Mouse (Mus musculus): Measurements from ENCODE around the gene E130308A19Rik. TPM values are rescaled to one million over a fixed set of nuclear protein-coding genes. Genes with fewer than 3 reads are reported as not detected.
A peak's percentile ranks its signal among the peaks of the same experiment; 100 is the strongest.

The E130308A19Rik gene
- polyA plus RNA-seq, 1 experiment from 2014 or later = 64.7 TPM

DNA sequence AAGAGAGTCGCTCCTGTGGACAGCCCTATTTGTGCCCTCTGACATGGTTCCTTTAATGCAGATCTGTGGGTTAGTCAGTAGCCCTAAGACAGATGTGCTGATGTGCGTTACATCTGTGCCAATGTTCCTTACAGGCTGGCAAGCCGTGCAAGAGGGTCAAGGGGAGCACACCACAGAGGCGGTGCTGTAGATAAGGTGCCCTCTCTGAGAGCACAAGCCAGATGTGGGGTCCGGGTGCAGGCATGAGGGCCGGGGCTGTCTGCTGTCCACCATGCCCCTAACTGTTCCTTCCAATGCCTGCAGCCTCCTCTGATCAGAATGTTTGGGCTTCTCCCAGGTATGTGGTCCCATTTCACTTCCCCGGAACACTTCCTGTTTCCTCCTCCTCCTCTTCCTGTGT lies 138.9 kb downstream of the E130308A19Rik start:
- DNase-seq (ENCODE audit: low spot score) (no peak), ATAC-seq (ENCODE audit: insufficient read depth, low FRiP score, low TSS enrichment) (no peak)
- Histone ChIP-seq H3K27me3 (ENCODE audit: control insufficient read depth, insufficient read depth, low read length) (no peaks in the 10 kb centered on the region), H3K4me3 (ENCODE audit: low read depth, low read length) (no peak overlapping the region), H3K4me2 (ENCODE audit: low read depth) (no peak overlapping the region), H3K27ac (ENCODE audit: low read depth, low read length) (no peak overlapping the region; the same call in 1 of the 2 replicates), H3K9me3 (ENCODE audit: control insufficient read depth, low read length) (no peaks in the 10 kb centered on the region), H3K9ac (ENCODE audit: low read length) (no peak overlapping the region), H3K4me1 (ENCODE audit: control insufficient read depth, insufficient read depth, low read length) (peaks cover 6% of the 10 kb centered on the region; the same call in 1 of the 2 replicates), H3K36me3 (ENCODE audit: control insufficient read depth, insufficient read depth, low read length) (no peaks in the 10 kb centered on the region)
- 69% methylated on average over 7 of the region's 7 CpGs for WGBS

DNA sequence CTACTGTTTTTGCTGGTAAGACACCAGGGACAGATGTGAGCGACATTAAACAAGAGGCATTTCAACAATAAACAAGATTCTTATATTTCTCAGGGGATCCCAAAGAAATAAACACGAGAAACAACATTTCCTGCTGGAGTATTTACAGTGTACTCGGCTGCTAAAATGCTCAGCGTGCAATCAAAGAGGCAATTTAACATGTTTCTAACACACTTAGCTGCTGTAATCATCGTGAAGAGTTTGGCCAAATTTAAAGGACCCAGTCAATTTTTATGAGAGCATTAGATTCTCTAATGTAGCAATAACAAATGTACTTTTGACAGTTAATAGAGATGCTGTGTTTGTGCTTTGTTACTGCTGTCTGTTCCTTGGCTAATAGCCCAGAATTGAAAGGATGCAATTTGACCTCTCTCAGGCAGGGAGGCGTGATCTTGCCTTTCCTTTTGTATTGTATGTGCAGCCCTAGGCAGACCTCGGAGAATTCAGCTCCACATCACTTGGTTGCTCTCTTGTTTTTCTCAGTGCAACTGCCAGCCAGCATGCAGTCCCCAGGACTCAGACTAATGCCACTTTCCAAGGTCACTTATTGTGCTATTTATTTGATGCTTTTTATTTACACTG lies 139.5 kb downstream of the E130308A19Rik start:
- no peaks in the 10 kb centered on the region for H3K27me3 ChIP-seq (ENCODE audit: control insufficient read depth, insufficient read depth, low read length)
- 36% methylated on average over 7 of the region's 7 CpGs for WGBS
- H3K9ac ChIP-seq (ENCODE audit: low read length) = no peak overlapping the region
- H3K36me3 ChIP-seq (ENCODE audit: control insufficient read depth, insufficient read depth, low read length) = peaks cover 2% of the 10 kb centered on the region; the same call in 1 of the 2 replicates
- H3K4me3 ChIP-seq (ENCODE audit: low read depth, low read length) = no peak overlapping the region
- ATAC-seq (ENCODE audit: insufficient read depth, low FRiP score, low TSS enrichment) (peak; percentile 62), DNase-seq (ENCODE audit: low spot score) (peak; percentile 37)
- no peak overlapping the region for H3K4me2 ChIP-seq (ENCODE audit: low read depth)
- no peaks in the 10 kb centered on the region for H3K9me3 ChIP-seq (ENCODE audit: control insufficient read depth, low read length)
- peaks cover 6% of the 10 kb centered on the region; the same call in 1 of the 2 replicates for H3K4me1 ChIP-seq (ENCODE audit: control insufficient read depth, insufficient read depth, low read length)
- H3K27ac ChIP-seq (ENCODE audit: low read depth, low read length) = no peak overlapping the region

DNA sequence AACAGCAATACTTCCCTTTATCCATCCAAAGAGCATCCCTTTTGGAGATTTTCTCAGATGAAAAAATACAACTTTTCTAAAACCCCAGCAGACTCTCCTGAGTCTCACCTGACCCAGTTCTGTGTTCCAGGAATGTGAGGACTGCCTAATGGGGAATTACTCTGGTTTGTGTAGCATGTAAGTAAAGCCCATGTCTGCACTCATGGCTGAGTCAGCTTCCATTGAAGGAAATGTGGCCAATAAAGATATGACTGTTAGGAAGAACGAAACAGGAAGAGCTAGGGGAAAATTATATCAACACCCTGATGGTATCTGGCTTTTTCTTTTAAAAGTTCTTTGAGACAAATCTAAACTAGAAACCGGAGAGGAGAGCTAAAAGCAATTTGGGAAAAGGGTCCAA lies 141.7 kb downstream of the E130308A19Rik start:
- no peak for DNase-seq (ENCODE audit: low spot score)
- ATAC-seq (ENCODE audit: insufficient read depth, low FRiP score, low TSS enrichment) = no peak
- Histone ChIP-seq H3K27me3 (ENCODE audit: control insufficient read depth, insufficient read depth, low read length) (no peaks in the 10 kb centered on the region), H3K9ac (ENCODE audit: low read length) (no peak overlapping the region), H3K36me3 (ENCODE audit: control insufficient read depth, insufficient read depth, low read length) (peaks cover 9% of the 10 kb centered on the region), H3K4me2 (ENCODE audit: low read depth) (no peak overlapping the region), H3K27ac (ENCODE audit: low read depth, low read length) (no peak overlapping the region), H3K9me3 (ENCODE audit: control insufficient read depth, low read length) (no peaks in the 10 kb centered on the region), H3K4me3 (ENCODE audit: low read depth, low read length) (no peak overlapping the region), H3K4me1 (ENCODE audit: control insufficient read depth, insufficient read depth, low read length) (peaks cover 6% of the 10 kb centered on the region; the same call in 1 of the 2 replicates)
- 89% methylated on average over 2 of the region's 2 CpGs for WGBS

DNA sequence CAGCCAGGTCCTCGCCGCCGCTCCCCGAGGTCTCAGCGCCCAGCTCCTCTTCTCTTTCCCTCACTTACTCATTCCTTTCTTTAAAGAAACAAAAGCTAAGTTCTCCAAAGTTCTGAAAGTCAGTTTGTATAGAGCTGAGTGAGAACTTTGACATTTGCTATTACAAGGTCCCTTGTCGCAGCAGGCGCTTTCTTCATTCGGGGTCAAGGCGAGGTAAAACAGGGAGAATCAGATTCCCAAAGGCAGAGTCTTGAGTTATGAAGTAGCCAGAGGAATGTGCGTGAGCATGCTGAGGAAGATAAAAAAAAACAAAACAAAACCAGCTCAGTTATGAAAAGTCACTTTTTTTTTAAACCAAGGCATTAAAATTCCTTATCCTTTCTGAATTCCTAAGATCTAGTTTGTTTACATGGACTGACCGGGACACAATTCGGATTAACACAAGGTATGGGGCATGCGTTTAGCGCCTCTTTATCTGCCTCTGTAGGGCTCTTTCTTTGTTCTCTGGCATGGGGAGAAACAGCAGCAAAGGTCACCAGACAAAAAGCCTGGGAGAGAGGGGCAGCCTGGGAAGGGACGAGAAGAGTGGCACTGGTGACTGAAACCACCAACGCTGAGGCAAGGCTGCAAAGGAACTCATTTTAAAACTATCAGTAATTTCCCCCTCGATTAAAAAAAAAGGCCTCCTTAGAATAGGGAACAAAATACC lies 146.3 kb downstream of the E130308A19Rik start:
- ATAC-seq (ENCODE audit: insufficient read depth, low FRiP score, low TSS enrichment) = no peak

DNA sequence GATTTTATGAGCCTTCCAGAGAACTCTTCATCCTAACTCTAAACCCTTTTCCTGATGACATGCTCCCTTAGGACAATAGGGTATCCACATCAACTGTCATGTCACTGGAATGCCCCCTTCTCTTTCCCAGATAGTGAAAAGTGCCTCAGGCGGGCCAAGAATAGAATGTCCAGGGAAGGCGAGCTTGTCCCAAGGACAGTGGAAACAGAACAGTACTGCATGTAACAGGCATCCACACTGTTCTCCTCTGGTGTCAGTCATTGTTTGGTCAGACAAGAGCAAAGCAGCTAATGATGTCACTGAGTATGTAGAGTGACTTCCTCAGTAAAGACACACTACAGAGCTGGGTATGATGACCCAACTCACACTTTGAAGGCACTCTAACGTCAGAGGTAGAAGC lies 151.8 kb downstream of the E130308A19Rik start:
- Histone ChIP-seq H3K4me3 (ENCODE audit: low read depth, low read length) (no peak overlapping the region), H3K27me3 (ENCODE audit: control insufficient read depth, insufficient read depth, low read length) (no peaks in the 10 kb centered on the region), H3K4me2 (ENCODE audit: low read depth) (no peak overlapping the region), H3K9me3 (ENCODE audit: control insufficient read depth, low read length) (no peaks in the 10 kb centered on the region), H3K9ac (ENCODE audit: low read length) (no peak overlapping the region), H3K36me3 (ENCODE audit: control insufficient read depth, insufficient read depth, low read length) (0 out of 2 replicates have a peak, but pooled peaks cover 3% of the 10 kb centered on the region), H3K4me1 (ENCODE audit: control insufficient read depth, insufficient read depth, low read length) (0 out of 2 replicates have a peak, but pooled peaks cover 2% of the 10 kb centered on the region), H3K27ac (ENCODE audit: low read depth, low read length) (no peak overlapping the region)
- DNase-seq (ENCODE audit: low spot score) (no peak), ATAC-seq (ENCODE audit: insufficient read depth, low FRiP score, low TSS enrichment) (no peak)
- 83% methylated on average over 3 of the region's 3 CpGs for WGBS

More for the DNA sequence above, 146.3 kb downstream of the E130308A19Rik start:
- Histone ChIP-seq H3K4me1 (ENCODE audit: control insufficient read depth, insufficient read depth, low read length) (no peaks in the 10 kb centered on the region), H3K4me2 (ENCODE audit: low read depth) (no peak overlapping the region), H3K27ac (ENCODE audit: low read depth, low read length) (no peak overlapping the region; the same call in 1 of the 2 replicates), H3K27me3 (ENCODE audit: control insufficient read depth, insufficient read depth, low read length) (no peaks in the 10 kb centered on the region), H3K9me3 (ENCODE audit: control insufficient read depth, low read length) (no peaks in the 10 kb centered on the region), H3K9ac (ENCODE audit: low read length) (no peak overlapping the region), H3K4me3 (ENCODE audit: low read depth, low read length) (no peak overlapping the region), H3K36me3 (ENCODE audit: control insufficient read depth, insufficient read depth, low read length) (peaks cover 11% of the 10 kb centered on the region)
- WGBS = 50% methylated on average over 17 of the region's 17 CpGs
- DNase-seq (ENCODE audit: low spot score) = peak; percentile 41

DNA sequence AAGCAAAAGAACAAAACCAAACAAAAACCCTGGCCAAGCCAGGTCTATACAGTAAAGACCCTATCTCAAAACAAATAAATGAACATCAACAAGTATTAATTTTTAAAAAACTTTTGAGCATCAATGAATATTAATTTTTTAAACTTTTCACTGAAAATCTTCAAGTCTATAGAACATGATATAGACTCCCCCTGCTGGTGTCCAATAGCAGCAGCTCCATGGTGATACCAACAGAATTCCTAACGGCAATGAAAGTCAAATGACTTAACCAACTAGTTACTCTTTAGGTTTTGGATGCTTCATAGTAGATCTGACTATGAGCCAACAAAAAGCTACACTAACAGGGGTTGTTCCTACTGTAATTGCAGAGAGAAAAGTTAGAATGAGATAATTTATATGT lies 154.6 kb downstream of the E130308A19Rik start:
- Histone ChIP-seq H3K27ac (ENCODE audit: low read depth, low read length) (no peak overlapping the region), H3K4me3 (ENCODE audit: low read depth, low read length) (no peak overlapping the region), H3K4me2 (ENCODE audit: low read depth) (no peak overlapping the region), H3K9ac (ENCODE audit: low read length) (no peak overlapping the region), H3K9me3 (ENCODE audit: control insufficient read depth, low read length) (no peaks in the 10 kb centered on the region), H3K4me1 (ENCODE audit: control insufficient read depth, insufficient read depth, low read length) (0 out of 2 replicates have a peak, but pooled peaks cover 2% of the 10 kb centered on the region), H3K36me3 (ENCODE audit: control insufficient read depth, insufficient read depth, low read length) (no peaks in the 10 kb centered on the region), H3K27me3 (ENCODE audit: control insufficient read depth, insufficient read depth, low read length) (no peaks in the 10 kb centered on the region)
- WGBS = 56% methylated on average over 1 of the region's 1 CpGs
- ATAC-seq (ENCODE audit: insufficient read depth, low FRiP score, low TSS enrichment) (no peak), DNase-seq (ENCODE audit: low spot score) (no peak)

DNA sequence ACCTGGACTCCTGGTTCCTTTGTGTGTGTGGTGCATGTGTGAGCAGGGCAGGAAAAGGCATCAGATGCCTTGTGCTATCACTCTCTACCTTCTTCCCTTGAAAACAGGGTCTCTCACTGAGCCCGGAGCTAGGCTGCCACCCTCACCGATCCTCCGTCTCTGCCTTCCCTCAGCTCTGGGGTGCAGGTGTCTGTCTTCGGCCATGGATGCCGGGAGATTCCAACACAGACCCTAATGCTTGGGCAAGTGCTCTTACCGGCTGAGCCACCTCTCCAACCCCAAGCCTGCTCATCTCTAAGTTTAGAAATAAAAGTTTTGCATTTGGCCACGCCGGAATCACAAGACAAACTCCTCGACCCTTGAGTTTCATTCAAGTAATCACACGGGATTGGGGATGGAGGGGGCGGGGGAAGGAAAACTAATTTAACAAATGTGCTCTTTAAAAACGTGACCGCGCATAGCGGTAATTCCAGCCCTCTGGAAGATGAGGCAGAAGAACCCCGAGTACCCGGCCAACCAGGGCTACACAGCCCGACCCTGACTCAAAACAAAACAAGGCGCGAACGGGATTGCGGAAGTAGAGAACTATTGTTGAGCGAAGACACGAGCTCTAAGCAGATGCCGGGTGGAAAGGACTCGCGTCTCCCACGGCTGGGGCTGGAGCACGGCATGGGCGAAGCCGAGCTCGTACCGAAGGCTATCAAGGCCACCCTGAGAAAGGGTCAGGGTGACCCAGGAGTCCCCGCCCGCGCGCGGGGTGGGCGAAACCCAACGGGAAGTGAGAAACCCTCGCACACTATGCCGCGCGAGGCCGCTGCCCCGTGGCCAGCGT lies 157.1 kb downstream of the E130308A19Rik start:
- Histone ChIP-seq H3K4me3 (ENCODE audit: low read depth, low read length) (peak overlapping the region; percentile 97), H3K27me3 (ENCODE audit: control insufficient read depth, insufficient read depth, low read length) (no peaks in the 10 kb centered on the region), H3K4me1 (ENCODE audit: control insufficient read depth, insufficient read depth, low read length) (0 out of 2 replicates have a peak, but pooled peaks cover 2% of the 10 kb centered on the region), H3K4me2 (ENCODE audit: low read depth) (peak overlapping the region; percentile 81), H3K9ac (ENCODE audit: low read length) (peak overlapping the region; percentile 88), H3K9me3 (ENCODE audit: control insufficient read depth, low read length) (no peaks in the 10 kb centered on the region), H3K36me3 (ENCODE audit: control insufficient read depth, insufficient read depth, low read length) (no peaks in the 10 kb centered on the region), H3K27ac (ENCODE audit: low read depth, low read length) (peak overlapping the region; percentile 72; the same call in 1 of the 2 replicates)
- ATAC-seq (ENCODE audit: insufficient read depth, low FRiP score, low TSS enrichment) (no peak; the same call in none of the 2 replicates), DNase-seq (ENCODE audit: low spot score) (peak; percentile 66)
- under 1% methylated on average over 47 of the region's 47 CpGs for WGBS

DNA sequence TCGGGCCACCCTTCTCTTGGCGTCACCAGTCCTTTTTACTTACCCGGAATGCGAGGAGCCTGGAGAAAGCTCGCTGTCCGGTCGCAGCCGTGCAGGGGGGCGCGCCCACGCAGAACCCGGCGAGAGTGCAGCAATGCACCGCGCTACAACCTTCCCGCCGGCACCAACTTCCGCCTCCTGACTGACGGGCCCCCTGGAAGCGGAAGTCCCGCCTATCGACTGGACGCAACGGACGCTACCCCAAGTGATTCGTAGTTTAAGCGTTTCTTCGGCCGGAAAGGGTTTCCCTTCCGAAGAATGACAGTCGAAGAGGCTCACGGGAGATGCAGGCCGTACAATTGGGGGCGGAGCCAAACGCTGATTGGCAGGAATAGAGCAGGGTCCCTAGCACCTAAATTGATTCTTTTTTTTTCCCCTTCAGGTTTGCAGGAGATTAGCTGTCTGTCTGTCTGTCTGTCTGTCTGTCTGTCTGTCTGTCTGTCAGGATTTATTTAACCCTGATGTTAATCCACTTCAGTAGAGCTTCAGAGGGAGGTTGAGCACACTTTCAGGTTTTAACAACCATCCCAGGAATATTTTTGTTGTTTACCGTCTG lies 157.8 kb downstream of the E130308A19Rik start:
- no peaks in the 10 kb centered on the region for H3K27me3 ChIP-seq (ENCODE audit: control insufficient read depth, insufficient read depth, low read length)
- H3K36me3 ChIP-seq (ENCODE audit: control insufficient read depth, insufficient read depth, low read length) = no peaks in the 10 kb centered on the region
- H3K9me3 ChIP-seq (ENCODE audit: control insufficient read depth, low read length) = no peaks in the 10 kb centered on the region
- 0 out of 2 replicates have a peak, but pooled peaks cover 2% of the 10 kb centered on the region for H3K4me1 ChIP-seq (ENCODE audit: control insufficient read depth, insufficient read depth, low read length)
- peak overlapping the region; percentile 81 for H3K4me2 ChIP-seq (ENCODE audit: low read depth)
- H3K27ac ChIP-seq (ENCODE audit: low read depth, low read length) = peak overlapping the region; percentile 72; the same call in 1 of the 2 replicates
- H3K4me3 ChIP-seq (ENCODE audit: low read depth, low read length) = peak overlapping the region; percentile 97
- WGBS = under 1% methylated on average over 36 of the region's 36 CpGs
- H3K9ac ChIP-seq (ENCODE audit: low read length) = peak overlapping the region; percentile 88
- peak; percentile 97 for DNase-seq (ENCODE audit: low spot score)
- peak; percentile 95 for ATAC-seq (ENCODE audit: insufficient read depth, low FRiP score, low TSS enrichment)

Data from neural tube, embryonic 11.5 days (tissue).